Mouse (Mus musculus) liver, embryonic 14.5 days (tissue): ENCODE results near the gene Ggact.

Experiments
- CTCF ChIP-seq: IDR thresholded peaks from 2 replicates; pipeline ENCODE4 v1.5.1; 2016; ENCODE audit warnings: antibody characterized with exemption, low read depth, control low read depth
- EP300 ChIP-seq: IDR thresholded peaks from 2 replicates; pipeline ENCODE4 v1.6.1; 2016; ENCODE audit warnings: antibody characterized with exemption, low read depth

DNA sequence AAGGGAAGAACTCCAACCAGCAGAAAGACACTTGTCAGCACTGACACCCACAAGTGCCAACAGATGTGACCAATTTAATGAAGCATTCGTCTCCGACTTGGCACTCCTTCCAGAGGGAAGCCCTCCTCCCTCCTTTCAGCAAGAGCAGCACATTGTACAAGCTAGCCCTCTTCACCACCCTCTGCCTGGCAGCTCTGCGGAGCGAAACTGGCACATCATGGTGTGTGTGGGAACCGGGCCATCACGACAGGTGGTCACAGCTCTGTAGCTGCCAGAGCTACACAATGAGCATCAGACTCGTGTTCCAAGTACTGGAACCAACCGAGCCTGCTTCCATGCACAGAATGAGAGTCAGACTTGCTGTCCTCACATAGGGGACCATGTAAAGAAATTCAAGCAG lies 44.4 kb upstream of the Ggact start:
- TF ChIP-seq EP300 = no peak
- no peak for TF ChIP-seq CTCF
